Mouse (Mus musculus): ENCODE results near the gene Cyp4a14. TPM values are rescaled to one million over a fixed set of nuclear protein-coding genes. Genes with fewer than 3 reads are reported as not detected.

Cyp4a14 gene
- polyA plus RNA-seq, 1 experiment = not detected

Other genes starting within 250 kb of the Cyp4a14 start
- gene Cyp4a12a, start 197.1 kb downstream of the Cyp4a14 start, polyA plus RNA-seq (2012; fragmentation: generic; extraction: Trizol) = not detected
- 0.01 TPM for gene Cyp4a12b, start 84.5 kb downstream of the Cyp4a14 start, polyA plus RNA-seq (2012; fragmentation: generic; extraction: Trizol)
- not detected for gene Cyp4a30b, start 43.5 kb downstream of the Cyp4a14 start, polyA plus RNA-seq (2012; fragmentation: generic; extraction: Trizol)
- gene Cyp4a10, start 22.1 kb upstream of the Cyp4a14 start, polyA plus RNA-seq (2012; fragmentation: generic; extraction: Trizol) = not detected
- not detected for gene Cyp4a31, start 67.5 kb upstream of the Cyp4a14 start, polyA plus RNA-seq (2012; fragmentation: generic; extraction: Trizol)
- gene Cyp4a32, start 104.8 kb upstream of the Cyp4a14 start, polyA plus RNA-seq (2012; fragmentation: generic; extraction: Trizol) = not detected
- 0.84 TPM for gene Cyp4b1, start 151.6 kb upstream of the Cyp4a14 start, polyA plus RNA-seq (2012; fragmentation: generic; extraction: Trizol)
- 11.1 TPM for gene Efcab14, start 241.6 kb upstream of the Cyp4a14 start, polyA plus RNA-seq (2012; fragmentation: generic; extraction: Trizol)

Measured in myocyte (in vitro differentiated cells).